Mouse (Mus musculus) kidney, postnatal 0 days (tissue): Measurements from ENCODE around the gene BC051665. TPM values are rescaled to one million over a fixed set of nuclear protein-coding genes. Genes with fewer than 3 reads are reported as not detected.

Experiments used
- ATAC-seq: fragments of 200-750 bp; cut with Nextera tagmentation; replicated peaks from 2 replicates; pipeline ENCODE4 v1.8.0; 2017; ENCODE audit warnings: low read depth, moderate number of reproducible peaks, moderate TSS enrichment, moderate library complexity; ENCODE audit not compliant: low FRiP score
- DNase-seq: peaks from one replicate; pipeline ENCODE4 v3.0.0-alpha.2; 2016; ENCODE audit warnings: low spot score
- H3K27ac ChIP-seq: fragments of 300-500 bp; sonication (generic); 2 replicates; pipeline ENCODE4 v1.5.1; 2014; ENCODE audit warnings: mild to moderate bottlenecking
- H3K27me3 ChIP-seq: fragments of 300-500 bp; sonication (generic); 2 replicates; pipeline ENCODE4 v1.6.1; 2014; ENCODE audit warnings: low read length, mixed read lengths; ENCODE audit not compliant: insufficient read depth
- H3K36me3 ChIP-seq: fragments of 300-500 bp; sonication (generic); 2 replicates; pipeline ENCODE4 v1.6.1; 2014; ENCODE audit warnings: low read length, mixed read lengths; ENCODE audit not compliant: insufficient read depth
- H3K4me1 ChIP-seq: fragments of 300-500 bp; sonication (generic); replicated peaks from 2 replicates; pipeline ENCODE4 v1.6.1; 2014; ENCODE audit warnings: antibody characterized with exemption, low read length, mixed read lengths; ENCODE audit not compliant: insufficient read depth
- H3K4me2 ChIP-seq: fragments of 300-500 bp; sonication (generic); 2 replicates; pipeline ENCODE4 v1.6.1; 2014; ENCODE audit warnings: mild to moderate bottlenecking, low read length, moderate library complexity, mixed read lengths
- H3K4me3 ChIP-seq: fragments of 300-500 bp; sonication (generic); replicated peaks from 2 replicates; pipeline ENCODE4 v1.5.1; 2014; ENCODE audit warnings: low read depth, low read length
- H3K9ac ChIP-seq: fragments of 300-500 bp; sonication (generic); 2 replicates; pipeline ENCODE4 v1.6.1; 2014; ENCODE audit warnings: low read depth, low read length
- H3K9me3 ChIP-seq: fragments of 300-500 bp; sonication (generic); replicated peaks from 2 replicates; pipeline ENCODE4 v1.6.1; 2016; ENCODE audit warnings: low read length, inconsistent platforms, mixed read lengths
- CTCF ChIP-seq: IDR thresholded peaks from 2 replicates; pipeline ENCODE4 v1.5.1; 2016; ENCODE audit warnings: antibody characterized with exemption, low read depth, mild to moderate bottlenecking, moderate library complexity
- WGBS: fragments of 180-500 bp; shearing (Covaris S2); extraction: QIAGEN DNeasy Blood & Tissue Kit; methylation state at CpG from one replicate; pipeline ENCODE4 v1.1.7; 2014; 5-methylcytosine and 5-hydroxymethylcytosine counted together
- polyA plus RNA-seq: library from polyadenylated mRNA; unstranded; fragments of >200 nt; fragmentation: Nextera tagmentation; extraction: Ambion mirVana; gene quantifications from 2 replicates; pipeline ENCODE4 v1.2.1, GENCODE M21; 2015

The BC051665 gene
- polyA plus RNA-seq, 1 experiment from 2014 or later, result not detected

DNA sequence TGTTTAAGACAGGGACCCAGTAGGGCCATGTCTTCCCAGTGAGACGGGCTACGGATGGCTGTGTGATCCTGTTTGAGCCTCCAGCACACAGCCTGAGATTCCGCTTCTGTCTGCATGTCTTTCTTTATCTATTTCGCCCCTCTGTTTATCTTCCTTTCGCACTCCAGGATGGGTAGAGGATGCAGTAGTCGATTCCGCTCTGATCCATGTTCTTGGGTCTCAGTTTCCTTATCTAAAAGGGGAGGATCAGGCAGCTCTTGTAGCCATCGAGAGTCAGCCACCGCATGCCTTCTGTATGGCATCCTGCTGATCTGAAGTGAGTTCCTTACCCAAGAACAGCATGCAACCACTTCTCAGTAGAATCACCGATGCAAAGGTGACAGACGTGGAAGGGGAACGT, 40.8 kb downstream of the BC051665 start:
- no peak overlapping the region for H3K27ac ChIP-seq
- H3K27me3 ChIP-seq, result no peaks in the 10 kb centered on the region
- DNase-seq (no peak), ATAC-seq (no peak)
- H3K4me2 ChIP-seq, result no peak overlapping the region
- no peak for TF ChIP-seq CTCF
- no peaks in the 10 kb centered on the region for H3K9me3 ChIP-seq
- no peak overlapping the region for H3K4me3 ChIP-seq
- peaks cover 14% of the 10 kb centered on the region; the same call in 1 of the 2 replicates for H3K36me3 ChIP-seq
- no peaks in the 10 kb centered on the region for H3K4me1 ChIP-seq
- 96% methylated on average over 12 of the region's 12 CpGs for WGBS
- no peak overlapping the region for H3K9ac ChIP-seq

DNA sequence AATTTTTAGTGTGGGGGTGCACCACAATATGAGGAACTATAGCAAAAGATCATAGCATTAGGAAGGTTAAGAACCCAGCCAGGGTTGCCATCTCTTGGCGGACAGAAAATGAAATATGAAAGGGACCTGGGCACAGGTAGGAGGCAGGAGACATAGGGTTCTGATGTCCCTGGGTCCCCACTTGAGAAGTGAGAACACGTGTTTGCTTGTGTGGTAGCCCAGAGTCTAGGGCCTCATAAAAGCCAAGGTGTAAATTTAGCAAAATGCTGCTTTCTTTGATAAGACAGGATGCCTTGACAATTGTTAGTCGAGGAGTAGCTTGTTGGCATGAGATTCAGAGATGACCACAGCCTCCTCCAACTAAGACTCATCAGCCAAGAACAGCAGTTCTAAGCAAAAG, 41.4 kb downstream of the BC051665 start:
- 93% methylated on average over 3 of the region's 3 CpGs for WGBS
- no peak for DNase-seq
- no peak overlapping the region for H3K27ac ChIP-seq
- H3K4me2 ChIP-seq, result no peak overlapping the region
- no peak for ATAC-seq
- no peak overlapping the region for H3K4me3 ChIP-seq
- no peak overlapping the region for H3K9ac ChIP-seq
- H3K9me3 ChIP-seq, result no peaks in the 10 kb centered on the region
- H3K4me1 ChIP-seq, result no peaks in the 10 kb centered on the region
- no peak for TF ChIP-seq CTCF
- H3K36me3 ChIP-seq, result peaks cover 20% of the 10 kb centered on the region; the same call in 1 of the 2 replicates
- no peaks in the 10 kb centered on the region for H3K27me3 ChIP-seq

DNA sequence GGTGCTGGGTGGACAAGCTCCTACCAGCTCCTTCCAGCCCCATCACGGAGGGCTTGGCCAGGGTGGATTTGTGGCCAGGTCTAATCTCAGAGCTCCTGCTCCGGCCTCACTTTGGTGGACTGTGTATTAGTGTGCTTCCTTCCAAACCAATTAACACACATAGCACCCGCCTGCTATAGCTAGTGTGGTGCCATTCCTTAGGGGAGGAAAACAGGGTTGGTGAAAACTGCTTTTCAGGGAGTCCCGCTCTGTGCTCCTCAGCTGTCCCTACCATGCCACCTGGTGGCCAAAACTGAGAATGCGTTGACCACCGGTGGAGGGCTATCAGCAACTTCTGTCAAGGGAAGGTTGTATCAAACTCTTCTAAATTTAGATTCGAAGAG, 42.1 kb downstream of the BC051665 start:
- no peaks in the 10 kb centered on the region for H3K27me3 ChIP-seq
- no peak overlapping the region for H3K27ac ChIP-seq
- no peaks in the 10 kb centered on the region for H3K9me3 ChIP-seq
- peak; percentile 85 for DNase-seq
- H3K36me3 ChIP-seq, result peaks cover 18% of the 10 kb centered on the region; the same call in 1 of the 2 replicates
- no peak overlapping the region for H3K9ac ChIP-seq
- H3K4me1 ChIP-seq, result no peaks in the 10 kb centered on the region
- ATAC-seq, result peak; percentile 63
- TF ChIP-seq CTCF, result peak; percentile 97
- no peak overlapping the region for H3K4me2 ChIP-seq
- 27% methylated on average over 7 of the region's 7 CpGs for WGBS
- no peak overlapping the region for H3K4me3 ChIP-seq

DNA sequence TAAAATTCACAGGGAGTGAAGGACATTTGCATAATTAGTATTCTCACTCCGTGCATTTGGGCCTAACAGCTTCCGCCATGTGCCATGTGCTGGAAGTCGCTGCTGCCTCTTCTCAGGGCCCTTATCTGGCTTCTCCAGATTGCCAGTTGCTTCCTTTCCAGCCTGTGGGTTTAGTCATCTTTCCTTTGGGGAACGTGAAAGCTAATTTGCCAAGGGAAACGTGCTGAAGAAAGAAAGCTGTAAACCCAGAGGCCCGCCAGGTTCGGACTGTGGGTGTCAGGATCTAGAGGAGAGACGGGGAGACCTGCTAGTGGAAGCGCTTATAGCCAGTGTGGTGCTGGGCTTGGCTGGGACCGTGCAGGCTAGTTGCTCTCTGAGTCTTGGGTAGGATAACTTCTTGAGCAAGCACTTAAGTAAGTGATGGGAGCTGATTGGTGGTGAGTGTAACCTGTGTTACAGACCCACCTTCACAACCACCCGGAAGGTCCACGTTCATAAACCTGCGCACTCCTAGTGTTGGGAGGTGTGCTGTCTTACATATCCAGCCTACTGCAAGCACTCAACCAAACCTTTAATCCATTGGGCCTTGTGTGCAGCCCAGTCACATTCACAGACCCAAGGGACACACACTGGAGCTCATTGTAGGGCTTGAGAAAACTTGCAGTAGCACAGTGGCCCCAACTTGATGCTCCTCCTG, 42.6 kb downstream of the BC051665 start:
- Histone ChIP-seq H3K27ac (no peak overlapping the region), H3K4me2 (no peak overlapping the region), H3K27me3 (no peaks in the 10 kb centered on the region), H3K36me3 (peaks cover 16% of the 10 kb centered on the region; the same call in 1 of the 2 replicates), H3K9ac (no peak overlapping the region), H3K9me3 (no peaks in the 10 kb centered on the region), H3K4me1 (no peaks in the 10 kb centered on the region), H3K4me3 (no peak overlapping the region)
- DNase-seq (no peak), ATAC-seq (peak; percentile 9; the same call in 1 of the 2 replicates)
- 77% methylated on average over 13 of the region's 13 CpGs for WGBS
- TF ChIP-seq CTCF, result no peak

DNA sequence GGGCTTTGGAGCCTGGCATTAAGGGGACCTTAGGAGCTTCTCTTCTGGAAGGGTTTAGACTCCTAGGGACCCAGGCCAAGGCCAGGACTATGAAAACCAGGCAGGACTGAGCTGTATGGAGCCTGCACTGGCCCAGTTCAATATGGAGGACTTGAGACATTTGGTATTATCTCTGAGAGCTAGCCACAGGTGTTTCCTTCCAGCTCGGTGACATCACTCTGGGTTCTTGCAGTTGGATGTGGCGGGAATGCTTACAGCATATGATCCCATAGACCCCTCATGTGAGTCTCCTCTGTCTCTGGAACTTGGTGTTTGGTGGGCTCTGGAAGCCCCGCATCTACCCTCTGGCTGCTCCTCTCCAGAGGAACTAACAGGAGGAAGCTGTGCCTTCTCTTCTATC, 43.6 kb downstream of the BC051665 start:
- no peaks in the 10 kb centered on the region for H3K9me3 ChIP-seq
- peaks cover 16% of the 10 kb centered on the region; the same call in 1 of the 2 replicates for H3K36me3 ChIP-seq
- 89% methylated on average over 3 of the region's 3 CpGs for WGBS
- ATAC-seq (no peak), DNase-seq (no peak)
- no peak overlapping the region for H3K9ac ChIP-seq
- H3K4me3 ChIP-seq, result no peak overlapping the region
- H3K27me3 ChIP-seq, result no peaks in the 10 kb centered on the region
- TF ChIP-seq CTCF, result no peak
- peaks cover 6% of the 10 kb centered on the region for H3K4me1 ChIP-seq
- H3K4me2 ChIP-seq, result no peak overlapping the region
- no peak overlapping the region for H3K27ac ChIP-seq

DNA sequence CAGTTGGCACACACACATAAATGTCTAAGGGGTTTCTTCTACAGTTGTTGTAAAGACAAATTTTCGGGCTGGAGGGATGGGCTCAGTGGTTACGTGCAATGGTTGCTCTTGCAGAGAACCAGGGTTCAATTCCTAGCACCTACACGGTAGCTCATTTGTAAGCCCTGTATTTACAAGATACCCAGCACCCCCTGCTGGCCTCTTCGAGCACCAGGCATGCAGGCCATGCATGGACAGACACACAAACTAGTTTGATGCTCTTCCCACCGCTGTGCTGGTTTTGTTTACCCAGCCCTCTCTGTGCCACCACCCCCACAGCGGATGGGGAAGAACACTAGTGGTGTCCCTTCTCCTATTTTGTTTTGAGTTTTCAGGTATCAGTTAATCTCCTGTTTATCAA, 45.9 kb downstream of the BC051665 start:
- Histone ChIP-seq H3K36me3 (peaks cover 15% of the 10 kb centered on the region; the same call in 1 of the 2 replicates), H3K4me1 (peaks cover 20% of the 10 kb centered on the region), H3K9me3 (no peaks in the 10 kb centered on the region), H3K4me3 (no peak overlapping the region), H3K27ac (no peak overlapping the region), H3K27me3 (no peaks in the 10 kb centered on the region), H3K9ac (no peak overlapping the region), H3K4me2 (no peak overlapping the region)
- WGBS, result 87% methylated on average over 6 of the region's 6 CpGs
- DNase-seq (no peak), ATAC-seq (no peak)
- TF ChIP-seq CTCF, result peak; percentile 42; the same call in 1 of the 2 replicates
